Mouse (Mus musculus): ENCODE measurements at regions not wholly inside any gene's neighbourhood (a gene's known extent, or its start where the extent isn't known, plus 50 kb on each side); places are given as distances from the start of the nearest gene placed in this dataset.

- TF ChIP-seq CTCF (IDR thresholded peaks at IDR 0.05; ENCODE audit: extremely low read depth, insufficient read depth, low read length) (no peak), POLR2A (IDR thresholded peaks at IDR 0.05; ENCODE audit: extremely low read depth, insufficient read depth, low read length) (no peak)
These were observed 205.5 kb upstream of the Rasgrp1 start for GRCm38 (mm10) chr2:117548273-117548672.
